Mouse (Mus musculus) cerebellum, adult 8-10 months (tissue): Measurements from ENCODE around the gene Zdhhc7.

Source experiments
- DNase-seq: peaks from one replicate; pipeline ENCODE4 v3.0.0; 2022

Gene Zdhhc7

DNA sequence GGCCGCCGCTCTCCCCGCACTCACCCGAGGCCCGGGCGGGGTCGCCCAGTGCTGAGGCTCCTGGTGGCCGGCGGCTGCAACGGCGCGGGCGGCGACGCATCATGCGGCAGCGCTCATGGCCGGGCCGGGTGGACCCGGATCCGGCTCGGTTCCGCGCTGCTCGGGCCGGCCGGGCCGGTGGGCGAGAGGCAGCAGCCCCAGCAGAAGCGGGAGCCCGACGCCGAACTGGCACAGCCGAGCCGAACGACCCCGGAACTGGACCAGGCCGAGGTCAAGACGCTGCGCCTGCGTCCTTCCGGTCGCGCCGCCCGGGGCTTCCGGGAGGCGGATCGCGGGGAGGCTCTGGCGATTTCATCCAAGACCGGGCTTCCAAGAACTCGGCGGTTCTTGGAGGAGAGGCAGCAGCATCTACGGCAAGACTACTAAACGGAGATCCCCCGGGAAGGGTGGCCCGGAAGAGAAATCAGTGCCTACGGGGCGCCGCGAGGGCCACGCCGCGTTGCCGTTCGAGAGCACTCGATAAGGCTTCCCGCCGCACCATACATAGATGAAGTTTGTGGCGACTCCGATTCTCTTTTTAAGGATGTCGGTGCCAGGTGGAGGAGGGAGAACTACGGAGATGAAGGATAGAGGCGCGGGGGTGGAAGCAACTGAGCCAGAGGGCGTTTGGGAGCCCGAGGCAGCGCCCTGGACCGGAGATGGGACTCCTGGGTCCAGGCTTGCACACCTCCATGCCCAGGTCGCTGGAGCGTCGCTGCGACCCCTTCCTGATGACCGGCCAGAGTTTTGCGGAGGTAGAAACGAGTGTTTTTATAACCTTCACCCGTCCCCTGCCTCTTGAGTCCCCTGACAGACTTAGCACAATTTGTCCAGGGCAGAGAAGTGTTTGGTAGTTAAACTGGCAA, at the start of gene Zdhhc7:
Zdhhc7 (minus strand) TSS at position 415 of the 905 bp plus-strand sequence.
- peak; percentile 76 for DNase-seq

DNA sequence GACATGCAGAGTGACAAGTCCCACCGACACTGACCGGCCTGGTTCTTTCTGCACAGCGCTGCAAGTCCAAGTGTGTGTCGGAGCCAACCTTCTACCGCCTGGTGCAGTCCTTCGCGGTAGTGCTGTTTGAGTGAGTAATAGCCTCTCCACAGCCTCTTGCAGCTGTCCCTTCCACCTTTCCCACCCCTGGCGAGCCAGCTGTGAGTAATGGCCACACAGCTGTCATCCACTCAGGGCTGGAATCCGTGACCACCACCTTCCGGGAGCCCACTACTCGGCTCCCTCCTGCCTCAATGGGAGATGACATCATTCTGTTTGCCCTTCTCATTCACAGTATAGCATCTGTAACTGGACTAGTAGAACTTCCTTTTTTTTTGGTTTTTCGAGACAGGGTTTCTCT, 48.7 kb upstream of the Zdhhc7 start:
- no peak for DNase-seq

DNA sequence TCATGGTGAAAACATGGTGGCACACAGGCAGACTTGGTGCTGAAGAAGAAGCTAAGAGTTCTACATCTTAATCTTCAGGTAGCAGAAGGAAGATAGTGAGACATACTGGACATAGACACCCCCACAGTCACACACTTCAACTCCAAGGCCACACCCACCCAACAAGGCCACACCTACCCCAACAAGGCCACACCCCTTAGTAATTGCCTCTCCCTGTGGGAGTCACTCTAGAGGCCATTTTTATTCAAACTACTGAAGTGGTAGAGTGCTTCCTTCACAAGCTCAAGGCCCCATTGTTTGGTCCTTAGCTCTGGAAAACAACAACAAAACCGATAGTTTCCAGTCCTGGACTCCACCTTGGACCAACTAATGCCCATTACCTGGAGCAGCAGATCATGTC, 44.8 kb upstream of the Zdhhc7 start:
- no peak for DNase-seq

DNA sequence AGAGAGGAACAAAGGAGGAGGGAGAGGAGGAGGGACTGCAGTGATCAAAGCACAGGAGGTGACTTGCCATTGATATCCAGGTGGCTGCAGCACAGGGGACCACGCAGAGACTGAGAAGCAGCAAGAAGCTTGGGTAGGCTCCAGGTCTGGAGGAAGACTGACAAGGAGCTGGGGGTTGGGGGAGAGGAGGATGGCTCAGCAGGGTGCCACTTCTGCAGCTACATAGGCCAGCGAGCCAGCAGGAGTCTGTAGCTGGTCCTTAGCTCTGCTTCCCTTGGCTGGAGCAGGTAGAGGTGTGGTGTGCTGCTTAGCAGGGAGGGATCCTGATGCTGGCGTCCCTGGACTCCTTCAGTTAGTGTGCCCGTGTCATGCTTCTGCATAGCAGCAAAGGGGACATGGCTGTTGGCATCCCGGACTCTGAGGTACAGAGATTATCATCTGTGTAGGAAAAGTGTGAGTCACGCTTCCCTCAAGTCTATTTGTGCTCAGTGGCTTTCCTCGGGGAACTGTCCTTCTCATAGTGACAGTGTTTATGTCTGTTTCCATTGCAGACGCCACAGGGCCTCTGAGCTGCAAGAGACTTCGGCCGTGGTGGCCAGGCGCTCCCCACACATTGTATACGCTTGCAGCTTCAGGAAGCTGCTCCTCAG, 43.5 kb upstream of the Zdhhc7 start:
- DNase-seq: peak; percentile 58

DNA sequence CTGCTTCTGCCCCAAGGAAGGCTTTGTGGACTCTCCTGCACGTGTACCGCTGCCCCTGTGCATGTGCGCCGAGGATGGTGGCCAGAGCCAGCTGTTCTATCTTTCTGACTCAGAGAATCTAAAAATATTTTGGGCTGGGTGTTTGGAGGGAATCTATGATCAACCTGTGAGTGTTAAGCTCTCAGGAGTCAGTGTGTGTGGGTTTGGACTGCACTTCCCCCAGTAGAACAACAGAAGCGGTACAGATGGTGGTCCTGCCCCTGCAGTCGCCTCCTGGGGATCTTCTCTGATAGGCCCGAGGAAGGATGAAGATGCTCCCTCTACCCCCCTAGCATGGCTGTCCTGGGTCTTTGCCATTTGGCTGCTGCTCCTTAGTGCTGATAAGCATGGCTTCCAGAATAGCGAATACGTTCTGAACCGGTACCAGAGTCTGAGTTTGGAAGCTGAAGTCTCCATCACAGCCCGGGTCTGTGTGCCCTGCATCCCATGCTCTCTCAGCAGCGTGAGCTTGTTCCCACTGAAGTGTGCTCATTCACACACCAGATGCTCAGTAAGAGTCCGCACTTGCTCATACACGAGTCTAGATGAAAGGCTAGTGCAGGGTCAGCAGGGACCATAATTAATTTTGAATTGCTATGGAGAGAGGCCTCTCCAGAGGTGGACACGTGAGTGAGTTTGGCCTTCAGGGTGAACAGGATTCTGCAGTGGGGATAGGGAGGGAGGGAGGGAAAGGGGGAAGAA, 42.8 kb upstream of the Zdhhc7 start:
- peak; percentile 57 for DNase-seq

DNA sequence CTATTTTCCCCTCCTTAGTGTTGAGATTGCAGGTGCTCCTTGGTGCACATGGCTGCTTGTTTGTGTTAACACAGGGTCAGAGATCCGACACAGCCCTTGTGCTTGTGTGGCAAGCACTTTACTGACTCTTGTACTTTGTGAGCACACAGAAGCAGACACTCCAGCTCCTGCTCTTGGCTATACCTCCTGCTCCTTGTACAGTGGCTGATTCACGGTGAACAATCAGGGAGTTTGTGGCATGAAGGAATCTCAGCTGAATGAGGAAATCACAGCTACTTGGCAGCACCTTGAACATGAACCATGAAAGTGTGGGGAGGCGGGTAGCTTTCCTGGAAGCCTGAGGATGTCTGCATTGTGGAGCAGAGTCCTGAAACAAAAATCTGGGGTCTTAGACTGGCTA, 39.5 kb upstream of the Zdhhc7 start:
- no peak for DNase-seq

DNA sequence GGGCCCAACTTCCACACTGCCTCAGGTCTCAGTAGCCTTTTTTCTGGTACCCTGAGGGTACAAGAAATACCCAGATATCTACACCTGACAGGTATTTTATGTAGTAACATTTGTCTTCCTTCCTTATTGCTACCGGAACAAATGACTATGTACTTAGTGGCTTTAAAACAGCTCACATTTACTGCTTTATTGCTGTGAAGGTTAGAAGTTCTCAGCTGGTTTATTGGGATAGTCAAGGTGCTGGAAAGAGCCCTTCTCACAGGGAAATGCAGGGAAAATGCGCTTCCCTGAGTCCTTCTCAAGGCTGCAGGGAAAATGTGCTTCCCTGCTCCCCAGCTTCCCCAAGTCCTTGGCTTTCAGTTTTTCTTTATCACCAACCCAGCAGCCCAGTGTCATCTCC, 37.7 kb upstream of the Zdhhc7 start:
- no peak for DNase-seq

DNA sequence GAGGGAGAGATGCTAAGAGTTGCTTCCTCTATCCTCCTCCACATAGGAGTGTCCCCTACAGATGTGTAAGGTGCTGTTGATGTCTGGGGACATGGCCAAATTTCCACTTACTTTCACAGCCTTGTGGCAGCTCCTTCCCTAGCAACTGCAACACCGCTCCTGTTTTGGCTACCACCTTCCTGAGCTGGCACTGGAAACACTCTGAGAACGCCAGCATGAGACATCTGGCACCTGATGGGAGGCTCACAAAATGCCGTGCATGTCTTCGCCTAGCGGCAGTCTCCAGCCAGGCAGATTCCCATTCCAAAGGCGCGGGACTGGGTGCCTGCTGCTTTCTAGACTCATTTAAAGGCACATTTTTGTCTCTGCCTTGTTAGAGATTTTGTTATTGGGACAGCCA, 35.3 kb upstream of the Zdhhc7 start:
- DNase-seq: peak; percentile 68

DNA sequence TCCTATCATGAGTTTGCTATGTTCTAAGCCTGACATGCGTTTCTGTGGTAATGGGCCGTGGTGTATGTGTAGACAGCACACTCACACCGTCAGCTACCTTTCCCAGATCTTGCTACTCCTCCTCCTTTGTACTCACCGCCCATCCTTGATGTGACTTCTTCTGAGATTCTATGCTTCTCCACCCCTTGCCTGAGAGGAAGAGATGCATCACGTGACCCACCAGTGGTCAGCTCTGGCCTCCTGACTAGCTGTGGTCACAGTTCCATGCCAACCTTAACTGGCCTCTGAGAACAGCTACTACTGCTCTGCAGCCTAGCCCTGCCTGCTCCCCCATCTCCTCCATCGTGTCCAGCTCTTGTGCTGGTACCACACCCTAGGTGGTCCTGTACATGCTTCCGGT, 34.4 kb upstream of the Zdhhc7 start:
- no peak for DNase-seq

DNA sequence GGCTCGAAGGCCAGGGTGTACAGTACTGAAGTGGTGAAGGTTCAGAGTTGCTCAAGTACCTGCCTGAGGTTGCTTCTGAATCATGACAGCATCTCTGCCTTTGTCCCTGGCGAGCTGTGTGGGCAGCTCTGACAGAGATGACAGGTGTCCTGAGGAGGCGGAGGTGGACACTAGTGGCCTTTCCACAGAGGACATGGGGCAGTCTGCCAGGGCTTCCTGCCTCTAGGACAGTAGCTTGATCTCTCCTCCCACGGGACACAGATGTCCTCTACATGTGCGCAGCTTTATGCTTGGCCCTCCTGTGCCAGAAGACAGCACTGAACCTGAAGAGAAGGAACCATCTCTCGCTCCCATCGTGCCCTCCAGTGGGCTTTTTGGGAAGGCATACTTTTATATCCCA, 31.9 kb upstream of the Zdhhc7 start:
- DNase-seq: peak; percentile 91

DNA sequence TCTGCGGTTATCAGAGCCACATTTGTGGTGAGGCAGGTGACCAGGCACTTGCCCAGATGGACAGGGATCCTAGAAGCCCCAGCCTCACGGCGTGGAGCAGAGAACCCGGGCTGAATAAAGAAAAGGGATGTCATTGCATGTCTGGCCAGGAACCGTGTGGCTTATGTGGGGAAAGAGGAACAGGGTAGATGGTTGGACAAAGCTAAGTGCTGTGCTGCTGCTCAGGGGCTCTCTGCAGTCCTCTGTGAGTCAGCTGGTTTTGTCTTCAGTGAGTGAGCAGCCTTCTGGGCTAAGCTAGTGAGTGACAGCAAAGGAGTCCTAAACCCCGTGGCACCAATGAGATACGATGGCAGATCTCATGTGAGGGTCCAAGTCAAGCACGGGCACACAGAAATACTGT, 29.9 kb upstream of the Zdhhc7 start:
- no peak for DNase-seq

DNA sequence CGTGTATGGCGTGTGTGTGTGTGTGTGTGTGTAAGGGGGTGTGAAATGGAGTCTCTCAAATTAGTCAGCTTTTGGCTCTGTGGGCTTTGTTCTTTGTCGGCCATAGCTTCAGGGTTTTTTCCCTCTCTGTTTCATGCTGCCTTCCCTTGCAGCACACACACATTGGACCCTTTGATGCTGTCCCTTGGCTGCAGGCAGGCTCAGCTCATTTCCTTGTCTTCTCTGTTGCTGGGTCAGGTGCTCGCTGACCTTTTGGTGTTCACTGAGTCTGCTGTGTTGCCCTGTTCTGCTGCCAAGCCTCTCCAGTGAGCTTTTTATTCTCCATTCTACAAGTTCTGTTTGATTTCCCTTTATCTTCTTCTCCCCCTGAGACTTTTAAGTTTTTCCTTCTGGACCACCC, 28.3 kb upstream of the Zdhhc7 start:
- no peak for DNase-seq

DNA sequence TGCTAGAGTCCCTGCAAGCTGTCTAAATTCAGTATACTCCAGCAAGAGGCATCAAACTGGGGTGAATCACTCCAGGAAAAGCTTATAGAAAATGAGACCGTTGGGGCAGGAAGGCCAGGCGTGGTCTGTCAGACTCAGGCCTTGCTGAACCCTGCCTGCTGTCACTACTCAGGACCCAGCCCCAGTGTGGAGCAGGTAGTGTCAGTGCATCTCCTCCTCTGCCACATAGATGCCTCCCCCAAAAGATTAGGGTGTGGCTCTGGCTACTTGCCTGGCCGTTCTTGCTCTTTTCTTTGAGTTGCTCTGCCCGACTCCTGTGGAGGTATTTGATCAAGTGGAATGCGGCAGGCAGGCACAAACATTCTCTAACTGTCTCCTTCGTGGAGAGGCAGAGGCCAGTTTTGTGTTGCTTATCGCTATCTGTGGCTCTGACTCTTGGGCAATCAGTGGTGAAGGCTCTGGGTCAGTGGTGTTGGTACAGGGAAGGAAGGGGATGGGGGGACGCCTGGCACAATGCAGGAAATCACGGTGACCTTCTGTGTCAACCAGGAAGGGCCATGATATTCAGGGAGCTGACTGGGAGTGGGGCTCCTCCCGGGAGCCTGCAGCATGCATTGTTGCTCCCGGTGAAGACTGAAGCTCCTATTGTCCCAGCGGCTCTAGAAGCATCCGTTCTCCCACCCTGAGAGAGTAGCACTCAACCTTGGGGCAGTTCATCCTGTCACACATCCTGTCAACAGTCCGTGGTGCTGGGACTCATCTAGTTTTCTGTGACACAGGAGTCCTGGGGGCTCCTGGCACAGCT, 25.3 kb upstream of the Zdhhc7 start:
- no peak for DNase-seq

DNA sequence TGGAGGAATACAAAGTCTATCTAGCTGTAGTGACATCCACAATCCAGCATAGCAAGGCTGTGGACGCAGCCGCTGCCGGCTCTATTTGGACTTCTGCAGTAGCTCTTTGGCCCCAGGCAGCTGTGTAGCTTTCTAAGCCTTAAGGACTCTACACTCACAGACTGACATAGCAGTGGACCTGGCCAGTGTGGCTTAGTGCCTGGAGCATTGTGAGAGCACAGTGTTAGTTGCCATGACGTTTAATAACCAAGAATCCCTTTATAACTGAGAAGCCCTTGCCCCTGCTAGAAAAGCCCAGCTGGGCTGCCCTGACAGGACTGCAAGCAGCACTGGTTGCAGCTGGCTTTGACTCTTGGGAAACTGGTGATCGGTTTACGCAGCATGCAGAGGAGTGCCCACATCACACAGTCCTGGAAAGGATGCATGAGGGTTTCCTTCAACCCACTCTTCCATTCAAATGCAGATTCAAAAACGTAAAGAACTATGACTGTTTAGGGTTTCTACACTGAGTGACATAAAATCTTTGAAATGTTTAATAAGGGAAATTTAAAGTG, 23.6 kb upstream of the Zdhhc7 start:
- DNase-seq: no peak

DNA sequence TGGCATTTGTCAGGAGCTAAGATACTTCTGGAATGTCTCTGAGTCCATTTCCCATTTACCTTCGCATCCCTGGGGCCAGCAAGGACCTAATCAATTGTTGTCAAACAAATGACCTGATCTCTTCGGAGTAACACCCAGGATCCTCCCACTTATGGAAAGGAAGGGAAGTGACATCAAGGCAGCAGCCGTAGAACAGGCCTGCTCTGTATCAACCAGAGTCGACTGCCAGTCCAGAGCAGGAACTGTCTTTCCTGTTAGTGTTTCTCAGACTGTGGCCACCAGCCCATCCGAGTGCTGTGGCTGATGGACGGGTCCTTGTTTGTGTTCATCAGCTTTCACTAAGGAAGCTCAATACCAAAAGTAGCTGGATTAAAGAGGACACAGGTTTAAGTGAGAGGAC, 23.0 kb upstream of the Zdhhc7 start:
- no peak for DNase-seq

DNA sequence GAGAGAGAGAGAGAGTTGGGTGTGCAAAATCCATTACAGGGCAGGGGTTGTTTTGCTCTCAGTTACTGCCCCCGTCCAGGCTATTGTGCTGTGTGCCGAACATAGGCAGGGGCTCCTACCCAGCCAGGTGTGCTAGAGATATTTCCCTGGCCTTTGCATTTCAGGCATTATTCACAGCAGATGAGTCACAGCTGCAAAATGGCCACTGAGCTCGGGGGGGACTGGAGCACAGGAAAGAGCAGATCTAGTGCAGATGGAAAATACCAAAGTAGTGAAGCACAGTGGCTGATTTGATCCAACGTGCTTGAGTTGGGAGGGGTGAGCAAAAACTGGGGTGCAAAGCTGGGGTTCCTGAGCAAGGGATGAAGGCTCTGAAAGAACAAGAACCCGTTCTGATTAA, 19.7 kb upstream of the Zdhhc7 start:
- no peak for DNase-seq

DNA sequence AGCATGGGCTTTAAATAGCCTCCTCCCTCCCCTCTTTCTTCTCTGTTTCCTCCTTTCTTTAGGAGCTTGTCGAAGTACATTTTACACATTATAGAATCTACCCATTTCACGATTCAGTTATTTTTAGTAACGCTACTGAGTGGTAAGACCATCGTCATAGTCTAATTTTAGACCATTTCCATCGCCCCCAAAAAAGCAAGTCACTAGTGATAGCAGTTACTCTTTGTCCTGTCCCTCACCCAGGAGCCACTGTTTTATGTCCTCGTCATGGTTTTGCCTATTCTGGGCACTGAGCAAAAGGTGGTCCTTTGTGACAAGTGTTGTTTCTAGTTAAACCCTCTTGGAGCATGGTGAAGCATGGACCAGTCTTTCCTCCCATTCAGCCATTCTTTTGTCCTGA, 18.6 kb upstream of the Zdhhc7 start:
- DNase-seq: no peak

DNA sequence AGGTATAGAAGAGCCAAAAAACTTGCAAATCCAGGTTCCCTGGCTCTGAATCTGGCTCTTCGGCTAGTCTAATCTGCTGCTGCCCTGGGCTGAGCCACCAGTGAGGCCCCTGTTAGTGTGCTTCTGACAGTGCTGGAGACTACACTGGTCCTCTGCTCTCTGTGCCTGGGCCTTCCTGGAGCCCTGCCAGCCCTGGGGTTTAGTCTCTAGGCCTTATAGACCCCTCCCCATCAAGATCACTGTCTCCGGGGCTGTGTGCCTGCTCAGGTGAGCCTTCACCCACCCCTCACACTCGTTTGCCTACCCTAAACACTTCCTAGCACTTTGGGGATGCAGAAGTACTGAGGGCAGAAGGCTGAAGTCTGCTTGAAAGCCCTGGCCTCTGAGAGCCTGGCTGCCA, 18.1 kb upstream of the Zdhhc7 start:
- no peak for DNase-seq

DNA sequence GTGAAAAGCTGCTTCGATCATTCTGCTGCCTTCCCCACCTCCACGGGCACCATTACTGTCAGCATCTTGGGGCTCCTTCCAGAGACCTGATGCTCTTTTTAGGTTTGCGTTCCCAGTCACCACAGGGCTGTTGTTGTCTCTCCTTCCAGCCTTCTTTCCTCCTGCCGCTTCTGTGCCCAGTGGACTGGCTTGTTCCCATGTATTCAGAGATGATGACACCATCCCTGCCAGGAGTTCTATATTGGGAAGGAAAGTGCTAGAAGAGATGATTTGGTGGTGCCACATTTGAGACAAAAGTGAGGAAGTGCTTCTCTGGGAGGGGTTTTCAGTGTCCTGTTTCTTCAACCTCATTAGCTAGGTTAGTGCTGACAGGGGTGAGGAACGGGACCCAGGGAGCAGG, 17.6 kb upstream of the Zdhhc7 start:
- DNase-seq: no peak

DNA sequence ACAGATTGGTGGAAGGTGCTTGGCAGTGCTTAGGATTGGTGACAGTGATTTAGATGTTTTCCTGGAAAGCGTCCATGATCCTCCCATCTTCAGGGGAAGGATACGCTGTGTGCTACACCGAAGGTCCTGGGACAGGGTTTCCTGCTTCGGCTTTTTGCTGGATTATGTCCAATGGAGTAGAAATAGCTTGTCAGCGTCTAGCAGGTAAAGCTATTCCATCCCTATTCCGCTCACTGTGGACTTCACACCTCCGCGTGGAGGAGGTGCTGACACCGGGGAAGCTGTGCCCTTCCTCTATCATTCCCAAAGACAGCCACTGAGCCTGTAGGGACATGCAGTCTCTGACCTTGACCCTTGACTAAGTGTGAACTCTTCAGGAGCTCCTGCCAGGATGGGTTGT, 16.9 kb upstream of the Zdhhc7 start:
- DNase-seq: no peak

DNA sequence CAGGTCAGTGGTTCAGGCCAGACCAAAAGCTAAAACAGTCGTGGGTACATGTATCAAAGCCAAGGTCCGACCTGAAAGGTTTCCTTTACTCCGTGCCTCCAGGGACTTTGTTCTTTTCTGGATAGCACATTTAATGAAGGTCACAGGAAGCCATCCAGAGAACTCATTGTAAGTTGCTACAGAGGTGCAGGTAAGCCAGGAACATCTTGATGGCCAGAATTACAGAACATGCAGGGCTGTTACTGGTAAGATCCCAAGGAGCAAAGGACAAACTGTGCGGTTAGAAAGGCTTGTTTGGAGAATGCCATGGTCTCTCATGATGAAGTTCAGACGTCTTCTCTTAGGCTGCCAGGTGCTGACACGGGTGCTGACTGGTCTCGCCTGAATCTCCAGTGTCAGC, 15.3 kb upstream of the Zdhhc7 start:
- DNase-seq: no peak

DNA sequence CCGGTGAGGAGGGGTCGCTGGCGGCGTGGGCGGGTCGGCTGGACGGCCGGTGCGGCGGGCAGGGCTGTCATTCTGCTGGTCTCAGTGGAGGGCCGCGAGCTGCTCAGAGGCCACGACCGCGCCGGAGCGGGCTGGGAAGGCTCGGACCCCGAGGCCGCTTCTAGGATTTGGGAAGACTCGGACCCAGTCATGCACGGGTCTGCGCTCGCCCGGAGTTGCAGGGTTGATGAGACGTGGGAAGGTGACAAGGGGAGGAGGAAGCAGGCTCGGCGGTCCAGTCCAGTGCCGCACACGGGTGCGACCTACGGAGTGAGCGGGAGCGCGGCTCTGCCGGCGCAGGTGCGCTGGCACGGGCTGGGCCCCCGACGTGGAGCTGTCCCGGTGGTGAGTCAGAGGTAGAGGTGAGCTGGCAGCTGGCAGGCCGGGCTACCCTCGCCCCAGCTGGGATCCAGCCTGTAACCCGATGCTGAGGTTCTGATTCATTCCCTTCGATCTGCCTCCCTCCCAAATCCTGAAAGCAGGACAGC, 13.1 kb upstream of the Zdhhc7 start:
- peak; percentile 71 for DNase-seq
